22 mouse cellular contexts compared by ENCODE assay signal in the genomic region with DNA sequence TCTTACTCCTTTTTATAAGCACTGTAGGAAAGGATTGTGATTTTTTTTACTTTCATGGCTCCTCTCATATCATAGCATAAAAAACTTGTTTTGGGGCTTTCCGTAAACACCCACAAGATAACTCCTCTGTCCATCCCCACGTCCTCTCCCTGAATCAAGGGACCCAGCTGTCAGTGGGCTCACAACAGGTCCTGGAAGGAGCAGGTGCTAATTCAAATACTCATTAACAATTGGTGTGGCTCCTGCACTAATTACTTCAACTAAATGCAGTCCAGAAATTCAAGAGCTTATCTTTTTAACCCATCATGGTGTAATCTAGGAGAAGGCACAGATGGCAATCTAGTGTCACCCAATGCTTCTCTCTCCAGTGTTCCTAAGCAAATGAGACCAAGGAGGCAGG. TPM values are rescaled to one million over a fixed set of nuclear protein-coding genes. Genes with fewer than 3 reads are reported as not detected.
A peak's percentile ranks its signal among the peaks of the same experiment; 100 is the strongest.
DNase-seq lines count a peak whose midpoint lies in the region; ATAC-seq and TF ChIP-seq lines count a peak whose summit lies in the region.
"Had no signal": no experiment of that assay in that cellular context is flagged by ENCODE, and none has a peak within 500 bp of the region (broad histone marks: within the 10 kb centered on the region; RNA-seq: fewer than 3 reads in every experiment).

No protein-coding gene starts in this region.

- DNase-seq in cerebellum, postnatal 10 days, result peak; percentile 4 to 10
- no peak for DNase-seq in hindbrain, embryonic 11.5 days (ENCODE audit: low spot score)
- no peak for DNase-seq in midbrain, embryonic 10.5 days (ENCODE audit: low spot score)
- peak; percentile 48 for DNase-seq in brain, embryonic 14.5 days (ENCODE audit: low read depth)
- DNase-seq: adrenal gland, adult 8-10 months; adrenal gland, postnatal 36 days; B cell, adult 2 months; cerebellum, adult 11-12 months; cerebellum, adult 9-10 months; cerebellum, postnatal 36 days; gastrocnemius, adult 2 months; gastrocnemius, postnatal 25 days had no signal

- H3K4me1 ChIP-seq in hindbrain, embryonic 11.5 days (replicated peaks; ENCODE audit: control insufficient read depth, insufficient read depth, low read length), result no peaks in the 10 kb centered on the region
- H3K4me1 ChIP-seq in hindbrain, embryonic 16.5 days (ENCODE audit: control insufficient read depth, insufficient read depth, low read depth, low read length), result no peaks in the 10 kb centered on the region
- H3K4me1 ChIP-seq in midbrain, embryonic 12.5 days, result no peaks in the 10 kb centered on the region
- H3K4me1 ChIP-seq in midbrain, embryonic 10.5 days, result no peaks in the 10 kb centered on the region
- H3K4me1 ChIP-seq: embryonic facial prominence, embryonic 13.5 days; heart, embryonic 12.5 days had no signal

- 67% methylated on average over 2 of the region's 2 CpGs for WGBS in hindbrain, embryonic 11.5 days
- 43% methylated on average over 2 of the region's 2 CpGs for WGBS in hindbrain, embryonic 16.5 days
- 77% methylated on average over 2 of the region's 2 CpGs for WGBS in midbrain, embryonic 12.5 days
- 81% methylated on average over 2 of the region's 2 CpGs for WGBS in midbrain, embryonic 10.5 days

- H3K9ac ChIP-seq in hindbrain, embryonic 11.5 days (ENCODE audit: low read depth, low read length), result no peak overlapping the region
- no peak overlapping the region for H3K9ac ChIP-seq in hindbrain, embryonic 16.5 days (ENCODE audit: low read depth, low read length)
- H3K9ac ChIP-seq in midbrain, embryonic 12.5 days (replicated peaks), result no peak overlapping the region
- H3K9ac ChIP-seq: embryonic facial prominence, embryonic 13.5 days; heart, embryonic 12.5 days; hindbrain, embryonic 14.5 days had no signal

- no peaks in the 10 kb centered on the region for H3K9me3 ChIP-seq in hindbrain, embryonic 11.5 days (ENCODE audit: control insufficient read depth, low read length)
- no peaks in the 10 kb centered on the region for H3K9me3 ChIP-seq in hindbrain, embryonic 16.5 days (ENCODE audit: control insufficient read depth, low read length)
- no peaks in the 10 kb centered on the region for H3K9me3 ChIP-seq in midbrain, embryonic 12.5 days
- H3K9me3 ChIP-seq in midbrain, embryonic 10.5 days (replicated peaks), result no peaks in the 10 kb centered on the region
- H3K9me3 ChIP-seq: embryonic facial prominence, embryonic 13.5 days; G1E; heart, embryonic 12.5 days had no signal

- no peak overlapping the region for H3K4me2 ChIP-seq in hindbrain, embryonic 11.5 days (replicated peaks; ENCODE audit: low read depth, low read length)
- H3K4me2 ChIP-seq in hindbrain, embryonic 16.5 days (ENCODE audit: low read length), result no peak overlapping the region
- no peak overlapping the region for H3K4me2 ChIP-seq in midbrain, embryonic 12.5 days (replicated peaks)
- H3K4me2 ChIP-seq: embryonic facial prominence, embryonic 13.5 days; heart, embryonic 12.5 days; hindbrain, embryonic 14.5 days had no signal

- no peak for TF ChIP-seq CTCF in brain, embryonic 14.5 days (IDR thresholded peaks at IDR 0.05; ENCODE audit: borderline replicate concordance, extremely low read depth, insufficient read depth, insufficient read length)

- no peak overlapping the region for H3K27ac ChIP-seq in hindbrain, embryonic 11.5 days (ENCODE audit: low read depth, low read length)
- no peak overlapping the region for H3K27ac ChIP-seq in hindbrain, embryonic 16.5 days (ENCODE audit: low read depth, low read length)
- H3K27ac ChIP-seq in midbrain, embryonic 12.5 days (replicated peaks), result no peak overlapping the region
- no peak overlapping the region for H3K27ac ChIP-seq in midbrain, embryonic 10.5 days (replicated peaks)
- H3K27ac ChIP-seq: embryonic facial prominence, embryonic 13.5 days; gastrocnemius, adult 2 months; hindbrain, embryonic 14.5 days had no signal

- no peak for ATAC-seq in cerebellum, adult (ENCODE audit: insufficient number of reproducible peaks, low FRiP score, low TSS enrichment)
- ATAC-seq in hindbrain, embryonic 11.5 days (ENCODE audit: low FRiP score), result peak; percentile 38; the same call in 1 of the 2 replicates
- ATAC-seq in hindbrain, embryonic 16.5 days, result no peak
- ATAC-seq in midbrain, embryonic 12.5 days (ENCODE audit: low FRiP score, low read depth), result 0 out of 2 replicates have a peak, but pooled peaks have one; percentile 41
- ATAC-seq: CD4-positive, CD25-positive, alpha-beta regulatory T cell, adult 4 months; inflammation-experienced regulatory T-cells, adult 6 months; intestine, postnatal 0 days had no signal

- no peak for TF ChIP-seq POLR2A in brain, embryonic 14.5 days (IDR thresholded peaks at IDR 0.05; ENCODE audit: borderline replicate concordance, extremely low read depth, insufficient read depth, insufficient read length, poor library complexity, severe bottlenecking)

- no peak overlapping the region for H3K4me3 ChIP-seq in hindbrain, embryonic 11.5 days (ENCODE audit: low read depth, low read length)
- no peak overlapping the region for H3K4me3 ChIP-seq in hindbrain, embryonic 16.5 days (ENCODE audit: low read length)
- no peak overlapping the region for H3K4me3 ChIP-seq in midbrain, embryonic 12.5 days
- no peak overlapping the region for H3K4me3 ChIP-seq in midbrain, embryonic 10.5 days
- H3K4me3 ChIP-seq: embryonic facial prominence, embryonic 13.5 days; gastrocnemius, adult 2 months; heart, embryonic 12.5 days had no signal

- no peaks in the 10 kb centered on the region for H3K27me3 ChIP-seq in hindbrain, embryonic 11.5 days (ENCODE audit: control insufficient read depth, insufficient read depth, low read length)
- H3K27me3 ChIP-seq in hindbrain, embryonic 16.5 days (replicated peaks; ENCODE audit: control insufficient read depth, insufficient read depth, low read length), result no peaks in the 10 kb centered on the region
- H3K27me3 ChIP-seq in midbrain, embryonic 12.5 days, result no peaks in the 10 kb centered on the region
- H3K27me3 ChIP-seq in midbrain, embryonic 10.5 days (ENCODE audit: low read depth, poor library complexity, severe bottlenecking), result no peaks in the 10 kb centered on the region
- H3K27me3 ChIP-seq: embryonic facial prominence, embryonic 13.5 days; heart, embryonic 12.5 days had no signal

- H3K36me3 ChIP-seq in hindbrain, embryonic 11.5 days (ENCODE audit: control insufficient read depth, insufficient read depth, low read length), result no peaks in the 10 kb centered on the region
- H3K36me3 ChIP-seq in hindbrain, embryonic 16.5 days (ENCODE audit: control insufficient read depth, insufficient read depth, low read length), result no peaks in the 10 kb centered on the region
- no peaks in the 10 kb centered on the region for H3K36me3 ChIP-seq in midbrain, embryonic 12.5 days
- no peaks in the 10 kb centered on the region for H3K36me3 ChIP-seq in midbrain, embryonic 10.5 days
- H3K36me3 ChIP-seq: embryonic facial prominence, embryonic 13.5 days; G1E; heart, embryonic 12.5 days had no signal

RNA-seq across cellular contexts. Expression of gene Elavl4, which starts 8.9 kb away (rescaled TPM):
- 325 and 335 TPM in 2 replicates for polyA plus RNA-seq in hindbrain, embryonic 11.5 days (2014; fragmentation: Nextera tagmentation; extraction: Ambion mirVana)
- polyA plus RNA-seq in hindbrain, embryonic 16.5 days (2015; fragmentation: Nextera tagmentation; extraction: Ambion mirVana), result 334 and 365 TPM in 2 replicates
- polyA plus RNA-seq in midbrain, embryonic 12.5 days (2016; fragmentation: Nextera tagmentation; extraction: Ambion mirVana), result 218 and 248 TPM in 2 replicates
- polyA plus RNA-seq in midbrain, embryonic 10.5 days (2016; fragmentation: Nextera tagmentation; extraction: Ambion mirVana), result 133 and 185 TPM in 2 replicates
- 103 and 120 TPM in 2 replicates for polyA plus RNA-seq in brain, embryonic 14.5 days (2012; rRNA removed)
- polyA plus RNA-seq: G1E; inflammation-experienced regulatory T-cells, adult 6 months had no signal

RNA-seq across cellular contexts. Expression of gene Agbl4, which starts 36.9 kb away (rescaled TPM):
- 0.99 and 1.1 TPM in 2 replicates for polyA plus RNA-seq in hindbrain, embryonic 11.5 days (2014; fragmentation: Nextera tagmentation; extraction: Ambion mirVana)
- 3.3 and 4.8 TPM in 2 replicates for polyA plus RNA-seq in hindbrain, embryonic 16.5 days (2015; fragmentation: Nextera tagmentation; extraction: Ambion mirVana)
- polyA plus RNA-seq in midbrain, embryonic 12.5 days (2016; fragmentation: Nextera tagmentation; extraction: Ambion mirVana), result 0.89 and 1.9 TPM in 2 replicates
- polyA plus RNA-seq in midbrain, embryonic 10.5 days (2016; fragmentation: Nextera tagmentation; extraction: Ambion mirVana), result 0.62 and 0.64 TPM in 2 replicates
- polyA plus RNA-seq in brain, embryonic 14.5 days (2012; rRNA removed), result 1.7 and 2.4 TPM in 2 replicates
- polyA plus RNA-seq: CD4-positive, CD25-positive, alpha-beta regulatory T cell, adult 4 months; G1E; inflammation-experienced regulatory T-cells, adult 6 months had no signal

Comparison
In these comparisons a context has a peak if more than half of its experiments do, and no peak if none do; other contexts are left out.
1. ATAC-seq: peak in hindbrain, embryonic 11.5 days (single experiment) and midbrain, embryonic 12.5 days (single experiment); none in cerebellum, adult (single experiment) and hindbrain, embryonic 16.5 days (single experiment).
2. DNase-seq: peak in cerebellum, postnatal 10 days (2 of 2) and brain, embryonic 14.5 days (single experiment); none in hindbrain, embryonic 11.5 days (single experiment) and midbrain, embryonic 10.5 days (single experiment).